Mouse (Mus musculus): ENCODE data around the gene Psmd5.

Psmd5 gene

GRCm38 (mm10) chr2:34874816-34875345, at the start of gene Psmd5:
TSS of gene Psmd5 (minus strand) at chr2:34874968.
- DNase-seq, result no peak

- no peak for DNase-seq
Observed at GRCm38 (mm10) chr2:34922729-34923128, 48.0 kb upstream of the Psmd5 start.

GRCm38 (mm10) chr2:34920144-34920543, 45.4 kb upstream of the Psmd5 start:
- no peak for DNase-seq

GRCm38 (mm10) chr2:34915103-34915502, 40.3 kb upstream of the Psmd5 start:
- DNase-seq, result no peak

- DNase-seq, result no peak
Observed at GRCm38 (mm10) chr2:34914823-34915082, 40.0 kb upstream of the Psmd5 start.

GRCm38 (mm10) chr2:34914069-34914822, 39.5 kb upstream of the Psmd5 start:
- peak; percentile 11 to 21 for DNase-seq

GRCm38 (mm10) chr2:34913218-34914068, 38.7 kb upstream of the Psmd5 start, which contains the start of gene Phf19:
TSS of gene Phf19 (minus strand) at chr2:34914026.
- peak; percentile 11 to 21 for DNase-seq

- DNase-seq, result no peak
Observed at GRCm38 (mm10) chr2:34912613-34913012, 37.8 kb upstream of the Psmd5 start.

- no peak for DNase-seq
Observed at GRCm38 (mm10) chr2:34911871-34912270, 37.1 kb upstream of the Psmd5 start.

- no peak for DNase-seq
Observed at GRCm38 (mm10) chr2:34909719-34910118, 35.0 kb upstream of the Psmd5 start.

GRCm38 (mm10) chr2:34906861-34907604, 32.3 kb upstream of the Psmd5 start:
- DNase-seq, result peak; percentile 17 to 18

GRCm38 (mm10) chr2:34906426-34906825, 31.7 kb upstream of the Psmd5 start:
- DNase-seq, result peak in 1 of 2 experiments; percentile 11

GRCm38 (mm10) chr2:34904849-34905542, 30.2 kb upstream of the Psmd5 start:
- peak; percentile 93 to 98 for DNase-seq

- DNase-seq, result peak; percentile 7 to 13
Observed at GRCm38 (mm10) chr2:34903652-34904405, 29.1 kb upstream of the Psmd5 start.

GRCm38 (mm10) chr2:34903191-34903590, 28.4 kb upstream of the Psmd5 start:
- no peak for DNase-seq

GRCm38 (mm10) chr2:34902731-34903130, 28.0 kb upstream of the Psmd5 start:
- no peak for DNase-seq

- DNase-seq, result no peak
Observed at GRCm38 (mm10) chr2:34901726-34902125, 27.0 kb upstream of the Psmd5 start.

- peak in 1 of 2 experiments; percentile 10 for DNase-seq
Observed at GRCm38 (mm10) chr2:34900412-34900811, 25.6 kb upstream of the Psmd5 start.

GRCm38 (mm10) chr2:34899682-34900081, 24.9 kb upstream of the Psmd5 start:
- DNase-seq, result peak; percentile 17 to 21

GRCm38 (mm10) chr2:34897820-34898219, 23.1 kb upstream of the Psmd5 start:
- peak in 1 of 2 experiments; percentile 29 for DNase-seq

- DNase-seq, result peak; percentile 47 to 57
Observed at GRCm38 (mm10) chr2:34896821-34897460, 22.2 kb upstream of the Psmd5 start.
